Mouse (Mus musculus): ENCODE data around the gene Mybph. TPM values are rescaled to one million over a fixed set of nuclear protein-coding genes. Genes with fewer than 3 reads are reported as not detected.

Mybph gene
- total RNA-seq (2014; rRNA removed) (not detected in 2 replicates), polyA plus RNA-seq (2012; rRNA removed) (not detected in 2 replicates)

DNA sequence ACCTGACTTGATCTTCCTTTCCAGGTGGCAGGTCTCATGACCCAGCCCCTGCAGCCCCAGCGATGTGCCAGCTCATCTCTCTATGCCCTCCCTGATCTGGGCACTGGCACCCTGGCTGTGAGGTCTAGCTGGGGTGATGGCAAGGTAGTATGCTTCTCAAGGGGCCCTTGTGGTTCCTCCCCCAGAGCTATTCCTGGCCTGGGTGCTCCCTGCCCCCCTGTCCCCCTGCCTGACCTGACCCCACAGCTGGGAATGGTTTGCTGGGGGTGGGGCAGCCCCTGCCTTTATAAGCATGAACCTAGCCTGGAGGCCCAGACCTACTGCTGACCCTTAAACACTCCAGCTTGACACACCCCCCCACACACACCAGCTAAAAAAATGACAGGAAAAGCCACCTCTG lies at the start of gene Mybph:
TSS of gene Mybph (plus strand) at position 323 of the 400 bp plus-strand sequence.
- Histone ChIP-seq H3K4me1 (ENCODE audit: control insufficient read depth, insufficient read depth, low read length) (no peaks in the 10 kb centered on the region), H3K27ac (replicated peaks; ENCODE audit: insufficient read depth, low read depth, low read length) (no peak within 1 kb of the TSS), H3K79me2 (ENCODE audit: control insufficient read depth, insufficient read depth, low read length) (no peaks in the 10 kb centered on the region), H3K36me3 (ENCODE audit: control insufficient read depth, insufficient read depth, low read length) (no peaks in the 10 kb centered on the region), H3K4me3 (ENCODE audit: insufficient read depth, low read depth, low read length) (no peak within 1 kb of the TSS), H3K27me3 (ENCODE audit: control insufficient read depth, insufficient read depth, low read length) (no peaks in the 10 kb centered on the region), H3K9ac (ENCODE audit: low read depth, low read length) (no peak within 1 kb of the TSS)
- WGBS: 88% methylated on average over 1 of the region's 1 CpGs
- DNase-seq (ENCODE audit: extremely low read depth, low read depth, low spot score): no peak
- no peak for TF ChIP-seq POLR2A (IDR thresholded peaks at IDR 0.05; ENCODE audit: extremely low read depth, insufficient read depth, low read length)
- no peak for TF ChIP-seq CTCF (IDR thresholded peaks at IDR 0.05; ENCODE audit: low read depth, low read length)

DNA sequence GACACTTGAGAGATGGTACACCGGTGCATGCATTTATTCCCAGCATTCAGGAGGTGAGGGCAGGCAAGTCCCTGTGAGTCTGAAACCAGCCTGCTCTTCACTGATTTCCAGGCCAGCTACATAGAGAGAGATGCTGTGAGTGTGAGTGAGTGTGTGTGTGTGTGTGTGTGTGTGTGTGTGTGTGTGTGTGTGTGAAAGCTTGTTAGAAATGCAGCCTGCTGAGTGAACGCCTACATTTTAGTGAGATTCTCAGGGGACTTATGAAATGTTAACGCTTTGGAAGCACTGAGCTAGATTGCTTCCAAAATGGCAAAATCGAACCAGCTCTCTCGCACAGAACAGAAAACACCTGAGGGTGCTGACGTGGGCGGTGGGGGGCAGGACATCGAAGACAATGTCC lies 47.2 kb upstream of the Mybph start:
- TF ChIP-seq CTCF (IDR thresholded peaks at IDR 0.05; ENCODE audit: low read depth, low read length) (no peak), POLR2A (IDR thresholded peaks at IDR 0.05; ENCODE audit: extremely low read depth, insufficient read depth, low read length) (no peak)

DNA sequence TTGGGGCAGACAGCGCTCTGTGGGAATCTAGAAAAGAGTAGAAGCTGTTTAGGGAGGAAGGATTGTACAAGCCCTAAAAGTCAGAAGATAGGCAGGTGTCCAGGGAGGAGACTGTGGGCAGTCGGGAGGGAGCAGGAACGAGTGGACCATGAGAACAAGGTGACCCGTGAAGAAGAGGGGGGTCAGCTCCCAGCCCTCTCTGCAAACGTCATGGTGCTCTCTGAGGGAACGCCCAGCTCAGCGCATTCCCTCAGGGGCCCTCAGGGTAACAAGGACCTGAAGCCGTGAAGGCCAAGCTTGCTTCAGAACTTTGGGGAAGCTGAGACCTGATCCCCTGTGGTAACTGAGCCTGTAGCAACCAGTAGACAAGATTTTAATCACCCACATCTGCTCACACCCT lies 43.2 kb upstream of the Mybph start:
- no peak overlapping the region for H3K4me3 ChIP-seq (ENCODE audit: insufficient read depth, low read depth, low read length)
- no peaks in the 10 kb centered on the region for H3K36me3 ChIP-seq (ENCODE audit: control insufficient read depth, insufficient read depth, low read length)
- no peak overlapping the region for H3K9ac ChIP-seq (ENCODE audit: low read depth, low read length)
- H3K27me3 ChIP-seq (ENCODE audit: control insufficient read depth, insufficient read depth, low read length): no peaks in the 10 kb centered on the region
- H3K79me2 ChIP-seq (ENCODE audit: control insufficient read depth, insufficient read depth, low read length): no peaks in the 10 kb centered on the region
- no peak for DNase-seq (ENCODE audit: extremely low read depth, low read depth, low spot score)
- H3K4me1 ChIP-seq (ENCODE audit: control insufficient read depth, insufficient read depth, low read length): no peaks in the 10 kb centered on the region
- TF ChIP-seq POLR2A (IDR thresholded peaks at IDR 0.05; ENCODE audit: extremely low read depth, insufficient read depth, low read length) (no peak), CTCF (IDR thresholded peaks at IDR 0.05; ENCODE audit: low read depth, low read length) (no peak)
- no peak overlapping the region for H3K27ac ChIP-seq (replicated peaks; ENCODE audit: insufficient read depth, low read depth, low read length)
- 74% methylated on average over 8 of the region's 8 CpGs for WGBS

More for the DNA sequence above, 47.2 kb upstream of the Mybph start:
- no peak overlapping the region for H3K27ac ChIP-seq (replicated peaks; ENCODE audit: insufficient read depth, low read depth, low read length)
- H3K36me3 ChIP-seq (ENCODE audit: control insufficient read depth, insufficient read depth, low read length): no peaks in the 10 kb centered on the region
- H3K4me1 ChIP-seq (ENCODE audit: control insufficient read depth, insufficient read depth, low read length): no peaks in the 10 kb centered on the region
- no peak overlapping the region for H3K9ac ChIP-seq (ENCODE audit: low read depth, low read length)
- no peak overlapping the region for H3K4me3 ChIP-seq (ENCODE audit: insufficient read depth, low read depth, low read length)
- 88% methylated on average over 8 of the region's 8 CpGs for WGBS
- H3K27me3 ChIP-seq (ENCODE audit: control insufficient read depth, insufficient read depth, low read length): no peaks in the 10 kb centered on the region
- H3K79me2 ChIP-seq (ENCODE audit: control insufficient read depth, insufficient read depth, low read length): no peaks in the 10 kb centered on the region
- no peak for DNase-seq (ENCODE audit: extremely low read depth, low read depth, low spot score)

DNA sequence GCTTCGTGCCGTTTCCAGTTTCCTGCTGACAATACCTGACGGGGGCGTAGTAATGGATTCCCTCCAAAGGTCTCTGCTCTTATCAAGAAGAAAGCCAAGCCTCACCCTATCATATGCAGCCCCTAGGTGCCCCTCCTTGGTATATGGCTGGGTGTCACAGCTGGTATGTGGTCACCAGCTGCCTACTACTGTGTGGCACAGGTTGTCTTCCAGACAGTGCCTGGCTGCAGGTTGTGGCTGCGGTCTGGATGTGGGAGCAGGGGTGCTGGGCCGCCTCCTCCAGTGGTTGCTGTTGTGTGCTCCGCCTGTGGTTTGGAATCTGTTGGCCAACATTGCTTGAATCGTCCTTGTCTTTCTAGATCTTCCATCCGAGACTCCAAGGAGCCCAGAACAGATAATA lies 42.5 kb upstream of the Mybph start:
- DNase-seq (ENCODE audit: extremely low read depth, low read depth, low spot score): no peak
- H3K4me3 ChIP-seq (ENCODE audit: insufficient read depth, low read depth, low read length): no peak overlapping the region
- no peaks in the 10 kb centered on the region for H3K4me1 ChIP-seq (ENCODE audit: control insufficient read depth, insufficient read depth, low read length)
- H3K79me2 ChIP-seq (ENCODE audit: control insufficient read depth, insufficient read depth, low read length): no peaks in the 10 kb centered on the region
- H3K27me3 ChIP-seq (ENCODE audit: control insufficient read depth, insufficient read depth, low read length): no peaks in the 10 kb centered on the region
- no peaks in the 10 kb centered on the region for H3K36me3 ChIP-seq (ENCODE audit: control insufficient read depth, insufficient read depth, low read length)
- TF ChIP-seq CTCF (IDR thresholded peaks at IDR 0.05; ENCODE audit: low read depth, low read length) (no peak), POLR2A (IDR thresholded peaks at IDR 0.05; ENCODE audit: extremely low read depth, insufficient read depth, low read length) (no peak)
- 94% methylated on average over 9 of the region's 9 CpGs for WGBS
- no peak overlapping the region for H3K9ac ChIP-seq (ENCODE audit: low read depth, low read length)
- no peak overlapping the region for H3K27ac ChIP-seq (replicated peaks; ENCODE audit: insufficient read depth, low read depth, low read length)

DNA sequence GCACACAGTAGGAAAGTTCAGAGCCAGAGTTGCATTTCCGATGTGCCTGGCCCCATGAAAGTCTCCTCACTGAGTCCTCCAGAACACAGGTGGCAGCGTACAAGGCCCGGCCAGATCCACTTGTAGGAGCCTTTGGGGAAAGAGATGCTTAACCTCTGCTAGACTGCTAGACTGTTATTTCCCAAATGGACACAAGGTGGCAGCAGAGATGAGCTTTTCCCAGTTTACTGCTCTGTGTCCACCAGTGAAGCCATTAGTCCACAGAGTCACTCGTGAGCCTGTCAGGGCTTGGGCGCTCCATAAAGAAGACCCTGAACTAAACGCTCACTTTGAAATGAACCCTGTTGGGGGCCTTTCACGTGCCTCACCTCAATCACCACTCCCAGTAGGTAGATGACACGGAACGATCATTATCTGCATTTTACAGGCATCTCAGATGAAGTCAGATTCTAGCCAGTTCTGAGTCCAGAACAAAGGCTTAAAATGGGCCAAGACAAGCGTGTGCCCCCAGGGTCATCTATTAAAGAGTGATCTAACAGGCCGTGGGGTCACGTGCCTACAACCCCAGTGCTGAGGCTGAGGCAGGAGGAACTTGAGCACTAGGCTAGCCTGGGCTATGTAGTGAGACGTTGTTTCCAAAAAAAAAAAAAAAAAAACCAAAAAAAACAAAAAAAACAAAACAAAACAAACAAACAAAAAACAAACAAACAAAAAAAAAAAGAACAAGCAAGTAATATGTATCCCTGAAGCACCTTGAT lies 41.4 kb upstream of the Mybph start:
- WGBS: 32% methylated on average over 13 of the region's 13 CpGs
- Histone ChIP-seq H3K4me1 (ENCODE audit: control insufficient read depth, insufficient read depth, low read length) (no peaks in the 10 kb centered on the region), H3K9ac (ENCODE audit: low read depth, low read length) (no peak overlapping the region), H3K79me2 (ENCODE audit: control insufficient read depth, insufficient read depth, low read length) (no peaks in the 10 kb centered on the region), H3K27me3 (ENCODE audit: control insufficient read depth, insufficient read depth, low read length) (no peaks in the 10 kb centered on the region), H3K4me3 (ENCODE audit: insufficient read depth, low read depth, low read length) (no peak overlapping the region), H3K27ac (replicated peaks; ENCODE audit: insufficient read depth, low read depth, low read length) (no peak overlapping the region), H3K36me3 (ENCODE audit: control insufficient read depth, insufficient read depth, low read length) (no peaks in the 10 kb centered on the region)
- peak; percentile 64 for DNase-seq (ENCODE audit: extremely low read depth, low read depth, low spot score)
- TF ChIP-seq POLR2A (IDR thresholded peaks at IDR 0.05; ENCODE audit: extremely low read depth, insufficient read depth, low read length) (no peak), CTCF (IDR thresholded peaks at IDR 0.05; ENCODE audit: low read depth, low read length) (peak; percentile 74)
